Mouse (Mus musculus) granulocyte monocyte progenitor cell, adult 5-6 weeks (primary cell): Measurements from ENCODE around the gene Gm8369. TPM values are rescaled to one million over a fixed set of nuclear protein-coding genes. Genes with fewer than 3 reads are reported as not detected.
"Not testable (repeated sequence)": the region's sequence is repeated elsewhere in the genome, so short reads cannot be mapped to it uniquely, and the experiment has no call there.

Source experiments
- ATAC-seq: replicated peaks from 2 replicates; pipeline ENCODE4 v1.8.0; 2016; ENCODE audit warnings: mild to moderate bottlenecking, moderate TSS enrichment, inconsistent platforms; ENCODE audit not compliant: poor library complexity, severe bottlenecking
- total RNA-seq, 2 experiments: library from RNA; stranded (forward) in 1 of 2; stranded (reverse) in 1 of 2; fragments of 200-712, 200-1000 nt in 1 of 2; fragments of >200 nt in 1 of 2; fragmentation: Nextera tagmentation in 1 of 2; gene quantifications; 2 replicates each; pipeline ENCODE4 v1.2.3; 2014 to 2017

Gm8369 gene
- total RNA-seq (2014; fragmentation: Nextera tagmentation): 4.9 and 9.0 TPM in 2 replicates
- 1.4 and 2.0 TPM in 2 replicates for total RNA-seq (2017)

- no peak for ATAC-seq
These were observed at the start of gene Gm8369 for GRCm38 (mm10) chr19:11485746-11486145. Gene Gm8369 (plus strand): TSS chr19:11485938.

GRCm38 (mm10) chr19:11443338-11443737 lies 42.4 kb upstream of the Gm8369 start, which contains the start of gene Ms4a4b:
Gene Ms4a4b (plus strand): TSS chr19:11443553.
- no peak for ATAC-seq

- ATAC-seq: no peak
These were observed 41.8 kb upstream of the Gm8369 start for GRCm38 (mm10) chr19:11443964-11444363.

- ATAC-seq: peak; percentile 81
These were observed 38.5 kb upstream of the Gm8369 start for GRCm38 (mm10) chr19:11447238-11447637.

- ATAC-seq: not testable (repeated sequence)
These were observed 26.7 kb upstream of the Gm8369 start for GRCm38 (mm10) chr19:11459041-11459440.

GRCm38 (mm10) chr19:11464795-11465194 lies 20.9 kb upstream of the Gm8369 start:
- ATAC-seq: peak; percentile 95

- no peak for ATAC-seq
These were observed 19.3 kb upstream of the Gm8369 start for GRCm38 (mm10) chr19:11466471-11466870.

GRCm38 (mm10) chr19:11468361-11468760 lies 17.4 kb upstream of the Gm8369 start:
- peak; percentile 8; the same call in 1 of the 2 replicates for ATAC-seq

GRCm38 (mm10) chr19:11469215-11469614 lies 16.5 kb upstream of the Gm8369 start, which contains the start of gene Ms4a6c:
Gene Ms4a6c (plus strand): TSS chr19:11469366.
- ATAC-seq: peak; percentile 77

- no peak for ATAC-seq
These were observed 6.0 kb upstream of the Gm8369 start for GRCm38 (mm10) chr19:11479714-11480113.

GRCm38 (mm10) chr19:11482684-11483083 lies 3.1 kb upstream of the Gm8369 start:
- no peak for ATAC-seq

GRCm38 (mm10) chr19:11483941-11484340 lies 1.8 kb upstream of the Gm8369 start:
- no peak for ATAC-seq

- no peak; the same call in 1 of the 2 replicates for ATAC-seq
These were observed 1.4 kb upstream of the Gm8369 start for GRCm38 (mm10) chr19:11484388-11484787.

GRCm38 (mm10) chr19:11485266-11485665 lies 472 bp upstream of the Gm8369 start:
- ATAC-seq: peak; percentile 96

- no peak for ATAC-seq
These were observed 861 bp downstream of the Gm8369 start for GRCm38 (mm10) chr19:11486599-11486998.

GRCm38 (mm10) chr19:11491406-11492189 lies 5.9 kb downstream of the Gm8369 start:
- ATAC-seq: no peak

GRCm38 (mm10) chr19:11492671-11493070 lies 6.9 kb downstream of the Gm8369 start:
- no peak for ATAC-seq

- ATAC-seq: peak; percentile 53
These were observed 8.8 kb downstream of the Gm8369 start for GRCm38 (mm10) chr19:11494519-11494918.

GRCm38 (mm10) chr19:11496361-11496760 lies 10.6 kb downstream of the Gm8369 start:
- no peak for ATAC-seq

GRCm38 (mm10) chr19:11497300-11497699 lies 11.6 kb downstream of the Gm8369 start:
- ATAC-seq: peak; percentile 82

GRCm38 (mm10) chr19:11500796-11501195 lies 15.1 kb downstream of the Gm8369 start:
- ATAC-seq: no peak

GRCm38 (mm10) chr19:11501326-11501725 lies 15.6 kb downstream of the Gm8369 start:
- ATAC-seq: no peak
